Mouse (Mus musculus): ENCODE measurements around the gene Cyp26b1.

Gene Cyp26b1

GRCm38 (mm10) chr6:84587471-84588101 is 6.1 kb downstream of the Cyp26b1 start:
- DNase-seq (ENCODE audit: low spot score) = peak; percentile 60

- no peak for DNase-seq (ENCODE audit: low spot score)
Observed at GRCm38 (mm10) chr6:84586551-84587200, 7.0 kb downstream of the Cyp26b1 start.

- no peak for DNase-seq (ENCODE audit: low spot score)
Observed at GRCm38 (mm10) chr6:84585686-84586300, 7.9 kb downstream of the Cyp26b1 start.

- no peak for DNase-seq (ENCODE audit: low spot score)
Observed at GRCm38 (mm10) chr6:84584783-84585685, 8.7 kb downstream of the Cyp26b1 start.

GRCm38 (mm10) chr6:84583841-84584782 is 9.6 kb downstream of the Cyp26b1 start:
- no peak for DNase-seq (ENCODE audit: low spot score)

GRCm38 (mm10) chr6:84583371-84583770 is 10.3 kb downstream of the Cyp26b1 start:
- DNase-seq (ENCODE audit: low spot score) = peak; percentile 76

GRCm38 (mm10) chr6:84582826-84583225 is 10.9 kb downstream of the Cyp26b1 start:
- DNase-seq (ENCODE audit: low spot score) = no peak

GRCm38 (mm10) chr6:84581833-84582445 is 11.8 kb downstream of the Cyp26b1 start:
- DNase-seq (ENCODE audit: low spot score) = no peak

- DNase-seq (ENCODE audit: low spot score) = no peak
Observed at GRCm38 (mm10) chr6:84580979-84581832, 12.5 kb downstream of the Cyp26b1 start.

- DNase-seq (ENCODE audit: low spot score) = no peak
Observed at GRCm38 (mm10) chr6:84579508-84579907, 14.2 kb downstream of the Cyp26b1 start.

GRCm38 (mm10) chr6:84578928-84579327 is 14.8 kb downstream of the Cyp26b1 start:
- DNase-seq (ENCODE audit: low spot score) = no peak

GRCm38 (mm10) chr6:84577898-84578297 is 15.8 kb downstream of the Cyp26b1 start:
- no peak for DNase-seq (ENCODE audit: low spot score)

GRCm38 (mm10) chr6:84573905-84574660 is 19.6 kb downstream of the Cyp26b1 start:
- DNase-seq (ENCODE audit: low spot score) = no peak

- DNase-seq (ENCODE audit: low spot score) = no peak
Observed at GRCm38 (mm10) chr6:84570039-84570438, 23.7 kb downstream of the Cyp26b1 start.

GRCm38 (mm10) chr6:84569590-84569989 is 24.1 kb downstream of the Cyp26b1 start:
- DNase-seq (ENCODE audit: low spot score) = no peak

- no peak for DNase-seq (ENCODE audit: low spot score)
Observed at GRCm38 (mm10) chr6:84568880-84569279, 24.8 kb downstream of the Cyp26b1 start.

GRCm38 (mm10) chr6:84567696-84568095 is 26.0 kb downstream of the Cyp26b1 start:
- no peak for DNase-seq (ENCODE audit: low spot score)

GRCm38 (mm10) chr6:84566825-84567224 is 26.9 kb downstream of the Cyp26b1 start:
- no peak for DNase-seq (ENCODE audit: low spot score)

GRCm38 (mm10) chr6:84565245-84565644 is 28.5 kb downstream of the Cyp26b1 start:
- no peak for DNase-seq (ENCODE audit: low spot score)
